Mouse (Mus musculus) cerebellum, adult 2 months (tissue): Measurements from ENCODE around the gene Rexo5. TPM values are rescaled to one million over a fixed set of nuclear protein-coding genes. Genes with fewer than 3 reads are reported as not detected.

ENCODE experiments used
- DNase-seq, 2 experiments: peaks; one replicate each; pipeline ENCODE4 v3.0.0; 2021
- H3K27ac ChIP-seq: fragments of 200-500 bp; 2 replicates; pipeline ENCODE4 v1.5.1; 2012; ENCODE audit warnings: low read length, control low read depth, inconsistent platforms; ENCODE audit not compliant: insufficient read depth
- H3K27me3 ChIP-seq: fragments of 200-500 bp; 2 replicates; pipeline ENCODE4 v1.6.1; 2012; ENCODE audit warnings: inconsistent platforms, mild to moderate bottlenecking, low read length, moderate library complexity; ENCODE audit not compliant: control insufficient read depth, insufficient read depth
- H3K4me1 ChIP-seq: fragments of 200-500 bp; 2 replicates; pipeline ENCODE4 v1.6.1; 2011; ENCODE audit warnings: low read length; ENCODE audit not compliant: control insufficient read depth, insufficient read depth
- H3K4me3 ChIP-seq: fragments of 200-500 bp; replicated peaks from 2 replicates; pipeline ENCODE3; 2011; ENCODE audit warnings: mild to moderate bottlenecking, low read depth, low read length, control low read depth; ENCODE audit not compliant: insufficient read depth
- CTCF ChIP-seq: fragments of 200-500 bp; IDR thresholded peaks from 2 replicates; pipeline ENCODE4 v1.5.1; 2011; ENCODE audit warnings: low read depth, mild to moderate bottlenecking, control low read depth, low read length, moderate library complexity, borderline replicate concordance; ENCODE audit not compliant: insufficient read depth
- POLR2A ChIP-seq: fragments of 200-500 bp; IDR thresholded peaks from 2 replicates; pipeline ENCODE4 v1.6.1; 2011; ENCODE audit warnings: low read length, control low read depth, borderline replicate concordance; ENCODE audit not compliant: insufficient read depth
- WGBS: fragments of 180-500 bp; shearing (Covaris S2); methylation state at CpG from one replicate; pipeline ENCODE4 v1.1.7; 2018; 5-methylcytosine and 5-hydroxymethylcytosine counted together
- polyA plus RNA-seq: library from polyadenylated mRNA; depleted of rRNA; stranded (reverse); fragments of >200 nt; gene quantifications from 2 replicates; pipeline ENCODE4 v1.2.3, GENCODE M21; 2012

Gene Rexo5
- polyA plus RNA-seq, 1 experiment: 4.8 TPM

DNA sequence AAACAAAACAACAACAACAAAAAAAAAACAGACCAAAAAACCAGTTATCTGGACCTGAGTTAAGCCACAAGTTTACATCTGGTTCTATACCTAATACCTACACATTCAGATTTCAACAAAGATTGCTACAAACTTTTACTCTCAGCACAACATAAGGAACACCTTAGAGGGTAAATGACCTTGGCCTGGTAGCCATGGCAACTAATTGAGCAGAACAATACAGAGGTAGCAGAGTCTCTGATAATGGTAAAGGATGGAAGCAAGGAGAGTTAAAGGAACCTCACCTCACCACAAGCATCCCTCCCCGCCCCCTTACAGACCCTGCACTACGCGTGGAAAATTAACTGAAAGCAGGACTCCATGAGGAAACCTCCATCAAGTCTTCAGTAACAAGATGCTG, 66.3 kb downstream of the Rexo5 start:
- WGBS: 97% methylated on average over 3 of the region's 3 CpGs
- no peak for DNase-seq
- no peak for TF ChIP-seq POLR2A
- no peak for TF ChIP-seq CTCF
- Histone ChIP-seq H3K4me3 (no peak overlapping the region), H3K4me1 (peaks cover 7% of the 10 kb centered on the region), H3K27me3 (no peaks in the 10 kb centered on the region), H3K27ac (no peak overlapping the region)

DNA sequence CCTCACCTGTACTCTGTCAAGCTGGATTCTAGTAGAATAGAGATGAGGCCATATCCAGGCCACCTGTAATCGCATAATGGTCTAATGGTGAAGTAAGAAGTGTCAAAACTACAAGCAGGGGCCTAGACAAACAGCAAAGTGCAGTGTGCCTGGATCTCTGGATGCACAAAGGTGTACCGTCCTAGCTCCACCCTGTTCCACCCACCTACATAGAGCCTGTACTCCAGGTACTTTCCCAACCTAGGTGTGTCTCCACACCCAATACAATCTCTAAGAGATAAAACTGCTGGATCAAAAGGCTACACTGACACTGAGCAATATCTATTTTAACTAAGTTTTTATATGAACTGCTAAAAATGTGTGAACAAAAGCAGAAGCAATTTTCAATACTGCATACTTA, 66.7 kb downstream of the Rexo5 start:
- Histone ChIP-seq H3K4me3 (no peak overlapping the region), H3K4me1 (peaks cover 7% of the 10 kb centered on the region), H3K27ac (no peak overlapping the region), H3K27me3 (no peaks in the 10 kb centered on the region)
- no peak for DNase-seq
- no peak for TF ChIP-seq POLR2A
- WGBS: 93% methylated on average over 2 of the region's 2 CpGs

DNA sequence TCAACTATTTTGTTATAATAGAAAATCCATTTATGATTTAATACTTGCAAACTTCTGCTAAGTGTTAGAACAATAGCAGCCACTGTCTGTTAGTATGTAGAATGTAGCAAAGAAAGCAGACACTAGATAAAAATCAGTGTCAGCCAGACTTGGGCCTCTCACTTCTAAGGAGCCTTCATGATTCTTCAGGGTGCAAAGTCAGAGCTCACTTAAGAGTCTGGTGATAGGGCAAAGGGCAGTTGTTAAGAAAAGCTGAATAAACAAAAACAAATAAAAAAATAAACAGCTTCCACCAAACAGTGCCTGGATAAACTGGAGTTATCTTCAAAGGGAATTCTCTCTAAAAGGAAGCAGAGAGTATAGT, 67.1 kb downstream of the Rexo5 start:
- TF ChIP-seq POLR2A: no peak
- no peak for TF ChIP-seq CTCF
- no peak for DNase-seq
- peaks cover 7% of the 10 kb centered on the region for H3K4me1 ChIP-seq
- no peak overlapping the region for H3K27ac ChIP-seq
- H3K27me3 ChIP-seq: no peaks in the 10 kb centered on the region
- no peak overlapping the region for H3K4me3 ChIP-seq

DNA sequence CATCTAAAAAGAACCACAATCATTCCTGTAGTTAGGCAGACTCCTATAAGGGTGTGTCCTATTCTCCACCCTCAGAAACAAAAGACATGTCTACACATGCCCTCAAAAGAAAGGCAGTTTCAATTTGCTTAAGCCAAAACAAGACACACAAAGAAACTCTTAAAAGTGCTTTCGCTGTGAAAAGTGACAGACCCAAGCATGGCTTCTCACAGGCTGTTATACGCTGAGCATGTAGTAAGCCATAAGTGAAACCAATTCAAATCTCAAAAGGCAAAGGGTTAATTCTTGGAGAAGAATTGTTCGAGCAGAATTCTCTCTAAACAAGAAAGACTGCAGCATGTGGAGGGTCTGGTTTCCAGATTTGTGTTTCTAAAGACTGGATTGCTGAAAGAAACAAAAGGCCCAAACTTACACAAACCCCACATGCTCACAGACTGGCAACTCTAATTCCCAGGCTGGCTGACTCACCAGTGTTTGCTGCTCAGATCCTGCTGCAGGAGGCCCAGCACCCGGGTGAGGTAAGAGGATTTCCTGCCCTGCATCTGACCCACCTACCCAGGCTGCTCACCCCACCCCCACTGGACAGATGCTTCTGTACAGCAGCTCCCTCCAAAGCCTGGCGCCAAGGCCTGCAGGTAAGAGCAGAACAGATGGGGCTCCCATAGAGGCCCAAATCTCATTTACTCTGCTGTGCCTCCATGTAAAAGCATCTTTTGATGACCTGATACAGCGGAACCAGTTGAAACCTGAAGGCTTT, 67.7 kb downstream of the Rexo5 start:
- H3K4me3 ChIP-seq: no peak overlapping the region
- no peak for TF ChIP-seq POLR2A
- TF ChIP-seq CTCF: no peak
- H3K27me3 ChIP-seq: no peaks in the 10 kb centered on the region
- peak; percentile 42 to 54 for DNase-seq
- H3K4me1 ChIP-seq: peaks cover 9% of the 10 kb centered on the region
- H3K27ac ChIP-seq: no peak overlapping the region; the same call in 1 of the 2 replicates
- 47% methylated on average over 6 of the region's 6 CpGs for WGBS

DNA sequence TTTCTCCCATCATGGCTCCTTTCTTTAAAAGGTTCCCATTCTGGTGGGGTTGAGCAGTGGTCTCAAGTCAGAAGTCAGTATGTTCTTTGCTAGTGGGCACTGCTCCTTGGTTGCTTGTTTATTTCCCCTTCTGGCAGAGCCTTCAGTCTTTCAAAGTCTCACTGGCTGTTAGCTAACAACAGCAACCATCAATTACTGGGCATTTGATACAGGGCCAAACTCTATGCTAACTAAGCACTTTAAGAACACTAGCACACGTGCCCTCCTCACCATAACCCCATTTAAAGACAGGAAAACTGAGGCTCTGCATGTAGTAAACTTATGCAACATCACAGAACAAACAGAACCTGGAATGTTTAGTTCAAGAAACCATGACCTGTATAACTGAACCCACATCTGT, 68.4 kb downstream of the Rexo5 start:
- 28% methylated on average over 1 of the region's 1 CpGs for WGBS
- TF ChIP-seq CTCF: no peak
- no peak for TF ChIP-seq POLR2A
- Histone ChIP-seq H3K4me1 (peaks cover 9% of the 10 kb centered on the region), H3K27ac (no peak overlapping the region), H3K27me3 (no peaks in the 10 kb centered on the region), H3K4me3 (no peak overlapping the region)
- DNase-seq: no peak

DNA sequence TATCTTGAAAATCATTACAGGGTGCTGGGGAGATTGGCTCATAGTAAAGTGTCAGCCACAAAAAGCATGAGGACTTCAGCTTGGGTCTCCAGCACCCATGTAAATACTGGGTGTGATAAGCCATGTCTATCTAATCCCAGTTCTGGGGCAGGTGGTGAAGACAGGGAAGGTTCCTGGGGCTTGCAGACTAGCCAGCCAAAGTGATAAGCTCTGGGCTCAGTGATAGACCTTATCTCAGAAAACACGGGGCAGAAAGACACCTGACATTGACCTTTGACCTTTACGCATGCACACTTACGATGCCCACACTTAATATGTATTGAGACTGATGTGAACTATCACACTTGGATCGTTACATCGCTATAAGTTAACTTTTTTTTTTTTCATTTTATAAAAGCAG, 70.7 kb downstream of the Rexo5 start:
- no peak for DNase-seq
- Histone ChIP-seq H3K4me1 (peaks cover 9% of the 10 kb centered on the region), H3K4me3 (no peak overlapping the region), H3K27ac (no peak overlapping the region), H3K27me3 (no peaks in the 10 kb centered on the region)
- no peak for TF ChIP-seq POLR2A
- no peak for TF ChIP-seq CTCF
- 91% methylated on average over 5 of the region's 5 CpGs for WGBS

DNA sequence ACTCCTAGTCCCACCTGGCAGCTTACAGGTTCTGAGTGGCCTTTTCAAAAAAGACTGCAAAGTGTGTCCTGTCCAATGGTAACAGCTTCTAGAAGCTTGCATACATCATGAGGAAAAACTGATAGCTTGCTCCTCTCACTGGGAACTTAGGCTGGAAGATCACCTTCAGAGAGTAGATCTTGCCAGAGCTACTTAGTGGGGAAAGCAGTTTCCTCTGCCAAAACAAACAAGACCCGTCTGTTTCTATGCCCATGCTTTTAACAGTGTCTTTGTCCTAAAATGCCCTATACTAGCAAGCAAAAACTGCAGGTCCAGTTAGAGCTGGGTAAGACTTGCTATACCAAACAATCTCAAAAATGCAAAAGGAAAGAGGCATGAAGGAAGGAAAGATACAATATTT, 72.3 kb downstream of the Rexo5 start:
- 8% methylated on average over 1 of the region's 1 CpGs for WGBS
- no peak overlapping the region for H3K4me3 ChIP-seq
- H3K4me1 ChIP-seq: peaks cover 9% of the 10 kb centered on the region
- H3K27me3 ChIP-seq: no peaks in the 10 kb centered on the region
- H3K27ac ChIP-seq: no peak overlapping the region
- DNase-seq: no peak
- TF ChIP-seq CTCF (no peak), POLR2A (no peak)

DNA sequence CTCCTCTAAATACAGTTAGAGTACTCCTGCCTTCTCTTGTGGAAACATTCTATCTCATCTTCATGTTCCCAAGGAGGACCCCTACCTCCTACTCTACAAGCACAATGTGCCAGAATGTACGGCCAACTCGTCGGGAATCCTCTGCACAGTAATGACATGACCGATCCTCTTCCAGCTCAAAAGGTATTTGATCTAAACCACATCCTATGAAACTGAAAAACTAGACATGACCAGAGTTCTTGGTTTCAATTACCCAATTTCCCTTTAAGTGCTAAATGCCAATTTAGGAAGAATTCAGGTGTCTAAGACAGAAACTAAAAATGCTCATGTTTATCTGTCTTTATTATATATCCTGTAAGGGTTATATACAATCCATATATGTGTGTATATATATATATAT, 78.4 kb downstream of the Rexo5 start:
- H3K27me3 ChIP-seq: no peaks in the 10 kb centered on the region
- H3K27ac ChIP-seq: no peak overlapping the region
- TF ChIP-seq POLR2A (no peak), CTCF (no peak)
- H3K4me3 ChIP-seq: no peak overlapping the region
- no peak for DNase-seq
- WGBS: 83% methylated on average over 4 of the region's 4 CpGs
- peaks cover 3% of the 10 kb centered on the region; the same call in 1 of the 2 replicates for H3K4me1 ChIP-seq
